Mouse (Mus musculus) heart, adult 2 months (tissue): ENCODE measurements around the gene Tmem53.

ENCODE experiments used
- EP300 ChIP-seq: fragments of 200-500 bp; IDR thresholded peaks from 2 replicates; pipeline ENCODE4 v1.6.1; 2011; ENCODE audit warnings: low read depth, low read length, control low read depth; ENCODE audit not compliant: insufficient read depth
- POLR2A ChIP-seq: fragments of 200-500 bp; IDR thresholded peaks from 2 replicates; pipeline ENCODE4 v1.6.1; 2011; ENCODE audit warnings: mild to moderate bottlenecking, low read depth, low read length, control low read depth; ENCODE audit not compliant: insufficient read depth

- TF ChIP-seq POLR2A (no peak), EP300 (no peak)
Observed at GRCm38 (mm10) chr4:117283271-117284191, 31.8 kb downstream of the Tmem53 start.
